Mouse (Mus musculus): ENCODE measurements at regions not wholly inside any gene's neighbourhood (a gene's known extent, or its start where the extent isn't known, plus 50 kb on each side); places are given as distances from the start of the nearest gene placed in this dataset.

DNA sequence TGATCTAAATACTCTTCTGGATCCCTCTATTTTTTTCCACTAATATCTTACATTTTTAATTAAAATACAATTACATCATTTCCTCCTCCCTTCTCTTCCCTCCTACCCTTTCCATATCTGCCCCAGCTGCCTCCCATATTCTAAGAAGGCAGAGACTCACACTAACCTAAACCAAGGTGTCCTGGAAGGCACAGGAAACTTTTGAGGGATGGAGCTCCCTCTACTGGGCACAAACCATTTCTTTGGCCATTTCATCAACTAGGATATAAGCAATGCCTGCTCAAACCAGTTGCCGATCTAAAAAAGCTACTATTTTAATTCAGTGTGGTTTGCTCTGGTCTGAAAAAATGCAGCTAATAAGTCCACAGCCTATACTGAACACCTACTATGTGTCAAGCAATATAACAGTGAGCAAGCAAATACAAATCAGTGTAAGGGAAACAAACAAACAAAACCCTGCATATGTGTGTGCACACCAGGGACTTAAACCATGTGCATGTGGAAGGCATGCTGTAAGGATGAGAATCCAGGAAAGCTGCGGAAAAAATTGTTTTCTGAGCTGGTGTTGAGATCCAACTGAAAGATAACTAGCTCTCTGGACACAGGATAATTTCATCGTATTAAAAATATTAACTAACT lies 182.3 kb upstream of the Lmcd1 start:
- peak; percentile 22 for DNase-seq (ENCODE audit: low read depth, low spot score)
- H3K27ac ChIP-seq (ENCODE audit: insufficient read depth, low read depth, low read length, poor library complexity, severe bottlenecking): no peak overlapping the region
- in situ Hi-C loops (cut with MboI; ENCODE audit: low sequenced_read_pairs in 2 of 2, unreplicated experiment in 2 of 2): no loop called here
- no peaks in the 10 kb centered on the region for H3K9me3 ChIP-seq (ENCODE audit: control insufficient read depth, insufficient read depth, low read depth, low read length)
- no peaks in the 10 kb centered on the region for H3K4me1 ChIP-seq (ENCODE audit: control insufficient read depth in 2 of 2, insufficient read depth in 2 of 2, low read length in 2 of 2, poor library complexity in 1 of 2)
- no peaks in the 10 kb centered on the region for H3K36me3 ChIP-seq (ENCODE audit: control insufficient read depth, insufficient read depth, low read length, poor library complexity, severe bottlenecking)
- H3K9ac ChIP-seq (ENCODE audit: insufficient read depth, low read depth, low read length, poor library complexity, severe bottlenecking): no peak overlapping the region
- TF ChIP-seq MAFK (IDR thresholded peaks at IDR 0.05; ENCODE audit: insufficient read depth, low read depth, low read length) (no peak), ZNF384 (IDR thresholded peaks at IDR 0.05; ENCODE audit: low read depth, low read length) (no peak), HCFC1 (IDR thresholded peaks at IDR 0.05; ENCODE audit: borderline replicate concordance, insufficient read depth, low read length) (no peak), ZC3H11A (IDR thresholded peaks at IDR 0.05; ENCODE audit: borderline replicate concordance, low read depth, low read length) (no peak), CHD2 (IDR thresholded peaks at IDR 0.05; ENCODE audit: low read depth, low read length) (no peak)
- no peak overlapping the region for H3K4me3 ChIP-seq (ENCODE audit: insufficient read depth in 1 of 2, low read depth in 1 of 2, low read length in 2 of 2, poor library complexity in 1 of 2, severe bottlenecking in 1 of 2)

DNA sequence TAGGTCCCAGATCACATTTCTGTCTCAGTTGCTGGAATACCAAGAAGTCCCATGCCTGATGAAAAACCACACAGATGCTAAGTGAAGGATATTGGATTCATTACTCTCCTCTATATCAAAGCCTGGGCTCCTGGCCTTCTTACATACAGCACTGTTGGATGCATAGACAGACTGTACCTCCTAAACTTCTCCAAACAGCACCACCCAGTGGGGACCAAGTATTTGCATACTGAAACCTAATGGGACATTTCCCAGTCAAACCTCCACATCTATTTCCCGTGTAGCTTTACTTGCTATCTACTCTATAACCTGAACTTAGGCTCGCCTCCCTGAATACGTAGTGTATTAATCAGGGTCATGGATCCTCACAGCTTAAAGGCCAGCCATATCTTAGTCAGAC lies 180.3 kb upstream of the Lmcd1 start:
- Histone ChIP-seq H3K4me1 (ENCODE audit: control insufficient read depth in 2 of 2, insufficient read depth in 2 of 2, low read length in 2 of 2, poor library complexity in 1 of 2) (no peaks in the 10 kb centered on the region), H3K9ac (ENCODE audit: insufficient read depth, low read depth, low read length, poor library complexity, severe bottlenecking) (no peak overlapping the region), H3K27ac (ENCODE audit: insufficient read depth, low read depth, low read length, poor library complexity, severe bottlenecking) (no peak overlapping the region), H3K4me3 (ENCODE audit: insufficient read depth in 1 of 2, low read depth in 1 of 2, low read length in 2 of 2, poor library complexity in 1 of 2, severe bottlenecking in 1 of 2) (no peak overlapping the region), H3K9me3 (ENCODE audit: control insufficient read depth, insufficient read depth, low read depth, low read length) (no peaks in the 10 kb centered on the region), H3K36me3 (ENCODE audit: control insufficient read depth, insufficient read depth, low read length, poor library complexity, severe bottlenecking) (no peaks in the 10 kb centered on the region)
- TF ChIP-seq ZC3H11A (IDR thresholded peaks at IDR 0.05; ENCODE audit: borderline replicate concordance, low read depth, low read length) (no peak), ZNF384 (IDR thresholded peaks at IDR 0.05; ENCODE audit: low read depth, low read length) (no peak), MAFK (IDR thresholded peaks at IDR 0.05; ENCODE audit: insufficient read depth, low read depth, low read length) (no peak), HCFC1 (IDR thresholded peaks at IDR 0.05; ENCODE audit: borderline replicate concordance, insufficient read depth, low read length) (no peak), CHD2 (IDR thresholded peaks at IDR 0.05; ENCODE audit: low read depth, low read length) (no peak)
- no peak for DNase-seq (ENCODE audit: low read depth, low spot score)
- in situ Hi-C loops (cut with MboI; ENCODE audit: low sequenced_read_pairs in 2 of 2, unreplicated experiment in 2 of 2): no loop called here

DNA sequence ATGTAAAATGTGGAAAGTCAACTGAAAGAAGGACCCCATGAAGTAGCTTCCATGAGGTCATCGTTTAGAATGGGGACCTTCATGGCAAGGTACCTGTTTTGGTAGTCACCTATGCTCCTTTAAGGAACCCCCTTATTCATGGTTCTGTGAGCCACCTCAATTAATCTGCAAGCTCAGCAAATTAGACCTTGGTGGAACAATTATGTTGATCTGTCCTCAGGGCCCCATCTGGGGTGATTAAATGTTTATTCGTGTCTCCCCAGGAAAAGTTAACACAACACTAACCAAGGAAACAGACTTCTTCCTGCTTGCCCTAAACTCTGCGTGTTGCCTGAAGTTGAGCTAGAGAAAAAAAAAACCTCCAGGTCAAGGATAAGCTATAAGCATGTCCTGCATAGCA lies 175.9 kb upstream of the Lmcd1 start:
- TF ChIP-seq MAFK (IDR thresholded peaks at IDR 0.05; ENCODE audit: insufficient read depth, low read depth, low read length) (peak; percentile 63; the same call in 1 of the 2 replicates), ZNF384 (IDR thresholded peaks at IDR 0.05; ENCODE audit: low read depth, low read length) (no peak), ZC3H11A (IDR thresholded peaks at IDR 0.05; ENCODE audit: borderline replicate concordance, low read depth, low read length) (no peak), CHD2 (IDR thresholded peaks at IDR 0.05; ENCODE audit: low read depth, low read length) (no peak), HCFC1 (IDR thresholded peaks at IDR 0.05; ENCODE audit: borderline replicate concordance, insufficient read depth, low read length) (no peak)
- in situ Hi-C loops (cut with MboI; ENCODE audit: low sequenced_read_pairs in 2 of 2, unreplicated experiment in 2 of 2): no loop called here
- Histone ChIP-seq H3K9me3 (ENCODE audit: control insufficient read depth, insufficient read depth, low read depth, low read length) (no peaks in the 10 kb centered on the region), H3K27ac (ENCODE audit: insufficient read depth, low read depth, low read length, poor library complexity, severe bottlenecking) (no peak overlapping the region), H3K9ac (ENCODE audit: insufficient read depth, low read depth, low read length, poor library complexity, severe bottlenecking) (no peak overlapping the region), H3K4me1 (ENCODE audit: control insufficient read depth in 2 of 2, insufficient read depth in 2 of 2, low read length in 2 of 2, poor library complexity in 1 of 2) (no peaks in the 10 kb centered on the region), H3K36me3 (ENCODE audit: control insufficient read depth, insufficient read depth, low read length, poor library complexity, severe bottlenecking) (no peaks in the 10 kb centered on the region), H3K4me3 (ENCODE audit: insufficient read depth in 1 of 2, low read depth in 1 of 2, low read length in 2 of 2, poor library complexity in 1 of 2, severe bottlenecking in 1 of 2) (no peak overlapping the region)
- DNase-seq (ENCODE audit: low read depth, low spot score): no peak

DNA sequence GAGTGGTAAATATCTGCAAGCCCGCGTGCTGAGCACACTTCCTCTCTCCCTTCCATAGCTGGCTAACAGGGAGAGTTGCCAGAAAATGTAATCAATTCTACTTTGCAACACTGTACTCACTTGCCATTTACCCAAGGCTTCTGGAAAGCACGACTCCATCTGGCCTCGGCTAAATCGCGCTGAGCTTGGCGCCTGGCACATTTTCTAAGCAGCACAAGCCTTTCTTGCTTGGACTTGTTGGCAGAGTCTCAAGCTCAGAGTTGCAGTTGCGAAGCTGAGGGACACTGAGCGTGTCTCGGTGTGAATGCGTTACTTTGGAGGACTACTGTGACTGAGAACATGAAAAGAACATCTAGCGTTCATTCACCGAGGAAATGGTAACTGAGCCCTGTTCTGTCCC lies 164.9 kb upstream of the Lmcd1 start:
- TF ChIP-seq ZC3H11A (IDR thresholded peaks at IDR 0.05; ENCODE audit: borderline replicate concordance, low read depth, low read length): no peak
- TF ChIP-seq ZNF384 (IDR thresholded peaks at IDR 0.05; ENCODE audit: low read depth, low read length): no peak
- TF ChIP-seq HCFC1 (IDR thresholded peaks at IDR 0.05; ENCODE audit: borderline replicate concordance, insufficient read depth, low read length): no peak
- no peak for TF ChIP-seq MAFK (IDR thresholded peaks at IDR 0.05; ENCODE audit: insufficient read depth, low read depth, low read length)
- DNase-seq (ENCODE audit: low read depth, low spot score): no peak
- H3K4me3 ChIP-seq (ENCODE audit: insufficient read depth in 1 of 2, low read depth in 1 of 2, low read length in 2 of 2, poor library complexity in 1 of 2, severe bottlenecking in 1 of 2): no peak overlapping the region

DNA sequence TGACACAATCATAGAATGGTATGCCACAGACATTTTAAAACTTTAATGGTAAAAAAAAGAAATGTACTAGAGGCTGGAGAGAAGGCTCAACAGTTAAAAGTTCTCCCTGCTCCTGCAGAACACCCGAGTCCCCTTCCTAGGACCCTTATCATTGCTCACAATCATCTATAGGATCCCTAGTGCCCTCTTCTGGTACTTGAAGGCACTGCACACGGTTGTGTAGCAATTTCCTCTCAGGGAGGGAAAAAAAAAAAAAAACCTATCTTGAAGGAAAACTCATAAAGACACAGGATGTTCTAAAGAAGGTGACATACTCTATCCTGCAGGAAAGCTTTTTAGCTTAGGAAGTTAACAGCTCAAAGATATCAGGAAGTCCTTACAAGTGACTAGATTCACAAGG lies 154.4 kb upstream of the Lmcd1 start:
- Histone ChIP-seq H3K9ac (ENCODE audit: insufficient read depth, low read depth, low read length, poor library complexity, severe bottlenecking) (no peak overlapping the region), H3K36me3 (ENCODE audit: control insufficient read depth, insufficient read depth, low read length, poor library complexity, severe bottlenecking) (no peaks in the 10 kb centered on the region), H3K27ac (ENCODE audit: insufficient read depth, low read depth, low read length, poor library complexity, severe bottlenecking) (no peak overlapping the region), H3K4me1 (ENCODE audit: control insufficient read depth in 2 of 2, insufficient read depth in 2 of 2, low read length in 2 of 2, poor library complexity in 1 of 2) (no peaks in the 10 kb centered on the region), H3K4me3 (ENCODE audit: insufficient read depth in 1 of 2, low read depth in 1 of 2, low read length in 2 of 2, poor library complexity in 1 of 2, severe bottlenecking in 1 of 2) (no peak overlapping the region), H3K9me3 (ENCODE audit: control insufficient read depth, insufficient read depth, low read depth, low read length) (no peaks in the 10 kb centered on the region)
- TF ChIP-seq MAFK (IDR thresholded peaks at IDR 0.05; ENCODE audit: insufficient read depth, low read depth, low read length) (no peak), ZC3H11A (IDR thresholded peaks at IDR 0.05; ENCODE audit: borderline replicate concordance, low read depth, low read length) (peak; percentile 50; the same call in 1 of the 2 replicates), ZNF384 (IDR thresholded peaks at IDR 0.05; ENCODE audit: low read depth, low read length) (peak; percentile 93)
- DNase-seq (ENCODE audit: low read depth, low spot score): peak; percentile 58
- in situ Hi-C loops (cut with MboI; ENCODE audit: low sequenced_read_pairs in 2 of 2, unreplicated experiment in 2 of 2): no loop called here

More for the DNA sequence above, 164.9 kb upstream of the Lmcd1 start:
- H3K9ac ChIP-seq (ENCODE audit: insufficient read depth, low read depth, low read length, poor library complexity, severe bottlenecking): no peak overlapping the region
- H3K36me3 ChIP-seq (ENCODE audit: control insufficient read depth, insufficient read depth, low read length, poor library complexity, severe bottlenecking): no peaks in the 10 kb centered on the region
- no peaks in the 10 kb centered on the region for H3K4me1 ChIP-seq (ENCODE audit: control insufficient read depth in 2 of 2, insufficient read depth in 2 of 2, low read length in 2 of 2, poor library complexity in 1 of 2)
- H3K27ac ChIP-seq (ENCODE audit: insufficient read depth, low read depth, low read length, poor library complexity, severe bottlenecking): no peak overlapping the region
- no peaks in the 10 kb centered on the region for H3K9me3 ChIP-seq (ENCODE audit: control insufficient read depth, insufficient read depth, low read depth, low read length)
- in situ Hi-C loops (cut with MboI; ENCODE audit: low sequenced_read_pairs in 2 of 2, unreplicated experiment in 2 of 2): no loop called here

All from ES-E14 (cell line).